Mouse (Mus musculus) testis, postnatal 14 days (tissue): Measurements from ENCODE around the gene Scarb2.
A peak's percentile ranks its signal among the peaks of the same experiment; 100 is the strongest.

ENCODE experiments used
- DNase-seq: peaks from one replicate; pipeline ENCODE4 v3.0.0; 2021; ENCODE audit warnings: low spot score

Scarb2 gene

DNA sequence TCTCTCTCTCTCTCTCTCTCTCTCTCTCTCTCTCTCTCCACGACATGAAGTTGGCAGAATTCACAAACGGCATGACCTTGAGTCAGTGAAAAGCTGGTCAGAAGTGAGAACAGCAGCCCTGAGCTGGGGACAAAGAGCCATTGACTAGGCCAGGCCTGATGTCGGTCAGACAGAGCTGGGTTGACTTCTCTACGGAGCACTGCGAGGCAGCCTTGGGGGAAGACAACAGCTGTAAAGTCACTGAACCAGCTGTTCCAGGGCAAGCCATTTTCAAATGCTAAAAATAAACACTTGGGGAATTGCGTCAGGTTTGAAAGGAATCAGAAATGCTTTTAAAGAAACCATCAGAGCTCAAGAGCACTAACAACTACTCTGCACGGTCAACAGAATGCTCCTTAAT, 13.2 kb downstream of the Scarb2 start:
- peak; percentile 33 for DNase-seq

GRCm38 (mm10) chr5:92490779-92491178, 15.9 kb downstream of the Scarb2 start:
- no peak for DNase-seq

GRCm38 (mm10) chr5:92490304-92490703, 16.3 kb downstream of the Scarb2 start:
- DNase-seq = no peak

DNA sequence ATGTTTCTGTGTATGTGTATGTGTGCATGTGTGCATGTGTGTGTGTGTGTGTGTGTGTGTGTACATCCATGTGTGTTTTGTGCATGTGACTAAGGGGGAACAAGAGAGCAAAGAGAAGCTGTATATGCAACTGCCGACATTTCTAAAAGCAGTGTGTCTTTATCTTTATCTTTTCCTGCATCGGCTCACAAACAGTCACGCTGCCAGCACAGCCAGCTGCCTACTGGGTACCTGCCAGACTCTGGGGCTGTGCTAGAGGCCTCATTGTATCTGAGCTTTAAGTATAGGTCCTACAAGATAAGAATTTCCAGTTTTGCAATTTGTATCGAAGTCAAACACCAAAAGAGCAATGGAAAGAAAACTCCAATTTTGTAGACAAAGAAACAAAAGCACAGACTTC, 17.1 kb downstream of the Scarb2 start:
- DNase-seq = peak; percentile 48

- DNase-seq = peak; percentile 33
These were observed 17.7 kb downstream of the Scarb2 start for GRCm38 (mm10) chr5:92488961-92489360.

- DNase-seq = no peak
These were observed 18.2 kb downstream of the Scarb2 start for GRCm38 (mm10) chr5:92488408-92488807.

GRCm38 (mm10) chr5:92486758-92487157, 19.9 kb downstream of the Scarb2 start:
- no peak for DNase-seq

DNA sequence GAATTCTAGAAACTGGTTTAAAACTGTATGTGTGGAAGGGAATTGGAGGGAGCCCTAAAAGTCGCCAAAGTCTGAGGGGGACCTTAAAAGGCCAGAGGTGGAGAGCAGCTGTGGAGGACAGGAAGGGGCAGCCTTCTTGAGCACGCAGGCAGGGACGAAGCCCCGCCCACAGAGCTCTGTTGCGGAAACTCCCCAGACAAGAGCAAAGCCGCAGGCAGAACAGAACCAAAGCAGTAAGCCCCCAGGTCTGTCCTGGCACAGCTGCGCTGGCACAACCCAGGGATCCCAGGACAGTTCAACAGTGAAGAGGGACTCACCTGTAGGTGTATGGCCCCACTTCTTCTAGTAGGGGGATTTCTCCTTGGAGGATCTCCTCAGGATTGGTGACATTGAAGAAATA, 21.8 kb downstream of the Scarb2 start:
- DNase-seq = no peak

- no peak for DNase-seq
These were observed 33.8 kb downstream of the Scarb2 start for GRCm38 (mm10) chr5:92472863-92473262.

GRCm38 (mm10) chr5:92471531-92471930, 35.1 kb downstream of the Scarb2 start:
- DNase-seq = no peak

- DNase-seq = no peak
These were observed 37.2 kb downstream of the Scarb2 start for GRCm38 (mm10) chr5:92469201-92470130.

- DNase-seq = no peak
These were observed 38.4 kb downstream of the Scarb2 start for GRCm38 (mm10) chr5:92468234-92468633.

- DNase-seq = no peak
These were observed 39.4 kb downstream of the Scarb2 start for GRCm38 (mm10) chr5:92467102-92467766.

- no peak for DNase-seq
These were observed 41.1 kb downstream of the Scarb2 start for GRCm38 (mm10) chr5:92465511-92465910.

DNA sequence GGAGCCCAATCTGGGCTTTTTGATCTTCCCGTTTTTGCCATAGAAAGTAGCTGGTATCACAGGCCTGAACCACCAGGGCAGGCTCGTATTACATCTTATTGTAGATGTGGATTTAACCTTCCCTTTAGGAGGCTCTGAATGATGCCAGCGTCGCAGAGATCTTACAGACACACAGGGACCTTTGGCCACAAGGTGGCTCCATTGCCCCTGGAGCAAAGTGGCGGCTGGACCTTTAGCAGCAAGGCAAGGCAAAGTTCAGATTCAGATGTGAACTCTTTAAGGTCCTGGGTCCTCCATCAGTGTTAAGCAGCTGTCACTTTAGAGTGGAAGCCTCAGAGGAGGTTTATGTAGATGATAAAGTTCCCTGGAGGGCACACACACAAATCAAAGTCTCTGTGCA, 45.3 kb downstream of the Scarb2 start:
- DNase-seq = peak; percentile 17

DNA sequence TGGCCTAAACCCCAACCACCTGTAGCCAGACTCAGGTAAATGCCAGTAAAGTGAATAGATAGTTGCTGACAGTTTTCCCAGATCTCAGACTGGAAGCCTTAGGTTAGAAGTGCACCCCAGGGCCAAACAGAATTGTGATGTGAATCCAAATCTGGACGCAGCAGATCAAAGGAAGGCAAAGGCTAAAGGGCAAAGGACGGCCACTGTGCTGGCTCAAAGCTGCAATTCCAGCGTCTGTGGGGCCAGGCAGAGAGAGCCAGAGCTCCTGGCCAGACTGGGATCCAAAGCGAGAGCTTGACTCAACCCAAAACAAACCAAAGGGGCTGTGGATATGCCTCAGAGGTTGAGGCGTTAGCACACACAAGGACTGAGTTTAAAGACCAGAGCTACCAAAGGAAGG, 47.9 kb downstream of the Scarb2 start:
- no peak for DNase-seq

- no peak for DNase-seq
These were observed 49.2 kb downstream of the Scarb2 start for GRCm38 (mm10) chr5:92457410-92457809.

- no peak for DNase-seq
These were observed 53.8 kb downstream of the Scarb2 start for GRCm38 (mm10) chr5:92452876-92453275.

DNA sequence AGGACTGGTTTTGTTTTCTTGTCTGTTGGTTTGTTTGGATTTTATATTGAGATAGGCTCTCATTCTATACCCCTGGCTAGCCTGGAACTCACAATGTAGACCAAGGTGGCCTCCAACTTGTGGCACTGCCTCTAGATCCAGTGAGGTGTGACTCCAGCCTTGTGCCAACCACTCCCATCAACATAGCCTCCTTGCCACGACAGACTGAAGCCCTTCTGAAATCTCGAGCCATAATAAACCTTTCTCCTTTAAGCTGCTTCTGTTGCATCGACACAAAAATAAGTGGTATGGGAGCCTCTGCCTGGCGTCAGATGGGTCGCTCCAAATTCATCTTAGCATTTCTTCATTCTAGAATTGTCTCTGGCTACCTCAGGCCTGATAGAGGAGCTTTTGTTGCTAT, 59.9 kb downstream of the Scarb2 start:
- DNase-seq = no peak

GRCm38 (mm10) chr5:92445016-92445415, 61.6 kb downstream of the Scarb2 start:
- no peak for DNase-seq

- no peak for DNase-seq
These were observed 63.7 kb downstream of the Scarb2 start for GRCm38 (mm10) chr5:92442914-92443313.

DNA sequence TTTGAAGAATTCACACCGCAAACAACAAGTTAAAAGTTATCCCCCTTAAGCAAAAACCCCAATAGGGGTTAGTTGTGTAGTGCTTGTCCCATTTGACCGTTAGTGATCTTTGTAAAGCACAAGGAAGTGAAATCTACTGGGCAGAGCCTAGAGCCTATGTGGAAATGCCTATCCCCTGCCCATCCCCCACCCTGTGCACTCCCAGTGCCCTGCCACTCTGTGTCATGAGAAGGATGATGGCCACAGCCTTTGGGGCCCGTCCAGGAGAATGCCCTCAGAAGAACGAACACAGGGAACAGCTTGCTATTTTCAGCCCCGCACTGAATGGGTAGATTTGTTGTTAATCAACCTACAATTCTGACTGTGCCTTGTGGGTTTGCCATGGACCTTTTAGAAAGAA, 65.1 kb downstream of the Scarb2 start:
- DNase-seq = no peak

- no peak for DNase-seq
These were observed 68.1 kb downstream of the Scarb2 start for GRCm38 (mm10) chr5:92438540-92438939.
